Mouse (Mus musculus) forebrain, embryonic 16.5 days (tissue): ENCODE measurements at regions not wholly inside any gene's neighbourhood (a gene's known extent, or its start where the extent isn't known, plus 50 kb on each side); places are given as distances from the start of the nearest gene placed in this dataset.
A peak's percentile ranks its signal among the peaks of the same experiment; 100 is the strongest.

Source experiments
- ATAC-seq: fragments of 200-750 bp; cut with Nextera tagmentation; 2 replicates; pipeline ENCODE4 v1.8.0; 2017; ENCODE audit warnings: mild to moderate bottlenecking, moderate library complexity
- H3K27ac ChIP-seq: fragments of 300-500 bp; sonication (generic); 2 replicates; pipeline ENCODE4 v1.5.1; 2014; ENCODE audit warnings: low read length, control low read depth
- H3K27me3 ChIP-seq: fragments of 300-500 bp; sonication (generic); replicated peaks from 2 replicates; pipeline ENCODE4 v1.6.1; 2014; ENCODE audit warnings: low read length; ENCODE audit not compliant: control insufficient read depth, insufficient read depth
- H3K36me3 ChIP-seq: fragments of 300-500 bp; sonication (generic); 2 replicates; pipeline ENCODE4 v1.6.1; 2014; ENCODE audit not compliant: control insufficient read depth, insufficient read depth
- H3K4me1 ChIP-seq: fragments of 300-500 bp; sonication (generic); replicated peaks from 2 replicates; pipeline ENCODE4 v1.6.1; 2014; ENCODE audit warnings: low read length; ENCODE audit not compliant: control insufficient read depth, insufficient read depth
- H3K4me2 ChIP-seq: fragments of 300-500 bp; sonication (generic); 2 replicates; pipeline ENCODE4 v1.6.1; 2014; ENCODE audit warnings: mild to moderate bottlenecking, low read length, control low read depth
- H3K4me3 ChIP-seq: fragments of 300-500 bp; sonication (generic); replicated peaks from 2 replicates; pipeline ENCODE4 v1.5.1; 2014; ENCODE audit warnings: mild to moderate bottlenecking, low read length, control low read depth
- H3K9ac ChIP-seq: fragments of 300-500 bp; sonication (generic); replicated peaks from 2 replicates; pipeline ENCODE4 v1.6.1; 2014; ENCODE audit warnings: low read depth, low read length, control low read depth
- H3K9me3 ChIP-seq: fragments of 300-500 bp; sonication (generic); 2 replicates; pipeline ENCODE4 v1.6.1; 2016; ENCODE audit warnings: low read length; ENCODE audit not compliant: control insufficient read depth
- WGBS: fragments of 180-500 bp; shearing (Covaris S2); extraction: QIAGEN DNeasy Blood & Tissue Kit; methylation state at CpG from one replicate; pipeline ENCODE4 v1.1.7; 2014; 5-methylcytosine and 5-hydroxymethylcytosine counted together

DNA sequence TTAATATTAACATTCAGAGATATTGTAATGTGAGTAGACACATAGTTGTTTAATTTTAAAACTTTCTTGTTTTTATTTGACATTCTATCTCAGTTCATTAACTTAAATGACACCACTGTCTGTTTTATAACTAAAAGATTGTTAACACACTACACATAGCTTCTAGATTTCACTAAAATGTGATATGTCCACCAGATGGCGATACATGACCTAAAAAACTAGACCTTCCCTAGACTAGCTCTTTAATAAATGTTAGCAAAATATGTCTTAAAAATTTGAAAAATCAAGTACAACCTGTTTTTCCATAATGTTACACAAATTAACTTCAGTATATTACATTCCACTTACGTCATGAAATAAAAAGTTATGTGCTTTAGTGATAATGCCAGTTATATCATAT, 1398.8 kb upstream of the Cdh9 start:
- no peaks in the 10 kb centered on the region for H3K4me1 ChIP-seq
- H3K9me3 ChIP-seq: no peaks in the 10 kb centered on the region
- peak; percentile 65; the same call in 1 of the 2 replicates for ATAC-seq
- WGBS: 36% methylated on average over 2 of the region's 2 CpGs
- H3K4me3 ChIP-seq: no peak overlapping the region
- H3K9ac ChIP-seq: no peak overlapping the region
- H3K36me3 ChIP-seq: no peaks in the 10 kb centered on the region
- H3K27me3 ChIP-seq: no peaks in the 10 kb centered on the region
- no peak overlapping the region for H3K4me2 ChIP-seq
- H3K27ac ChIP-seq: no peak overlapping the region

GRCm38 (mm10) chr15:15331947-15332346, 1396.6 kb upstream of the Cdh9 start:
- no peak for ATAC-seq
- Histone ChIP-seq H3K4me1 (no peaks in the 10 kb centered on the region), H3K4me3 (no peak overlapping the region), H3K9ac (no peak overlapping the region), H3K36me3 (no peaks in the 10 kb centered on the region), H3K4me2 (no peak overlapping the region), H3K27me3 (no peaks in the 10 kb centered on the region), H3K27ac (no peak overlapping the region), H3K9me3 (no peaks in the 10 kb centered on the region)

- 80% methylated on average over 1 of the region's 1 CpGs for WGBS
- no peak for ATAC-seq
- no peak overlapping the region for H3K9ac ChIP-seq
Observed at GRCm38 (mm10) chr15:15361841-15362240, 1366.7 kb upstream of the Cdh9 start.

GRCm38 (mm10) chr15:15392300-15393022, 1336.1 kb upstream of the Cdh9 start:
- Histone ChIP-seq H3K27me3 (no peaks in the 10 kb centered on the region), H3K4me1 (no peaks in the 10 kb centered on the region), H3K4me3 (no peak overlapping the region), H3K4me2 (no peak overlapping the region), H3K36me3 (no peaks in the 10 kb centered on the region), H3K9me3 (no peaks in the 10 kb centered on the region), H3K27ac (no peak overlapping the region), H3K9ac (no peak overlapping the region)
- 77% methylated on average over 7 of the region's 7 CpGs for WGBS
- ATAC-seq: no peak

More at GRCm38 (mm10) chr15:15361841-15362240, 1366.7 kb upstream of the Cdh9 start:
- Histone ChIP-seq H3K9me3 (no peaks in the 10 kb centered on the region), H3K4me3 (no peak overlapping the region), H3K27me3 (no peaks in the 10 kb centered on the region), H3K4me2 (no peak overlapping the region), H3K27ac (no peak overlapping the region), H3K36me3 (no peaks in the 10 kb centered on the region), H3K4me1 (no peaks in the 10 kb centered on the region)
